Mouse (Mus musculus) megakaryocyte-erythroid progenitor cell, adult 5 weeks (primary cell): ENCODE data around the gene Zfp746. TPM values are rescaled to one million over a fixed set of nuclear protein-coding genes. Genes with fewer than 3 reads are reported as not detected.

Experiments
- polyA plus RNA-seq: library from polyadenylated mRNA; stranded (reverse); fragments of >175 nt; gene quantifications from 2 replicates; pipeline ENCODE4 v1.2.3, GENCODE M21; 2012

Zfp746 gene
- 38.1 and 39.1 TPM in 2 replicates for polyA plus RNA-seq

GRCm38 (mm10) chr6:48086471-48086878 lies at the start of gene Zfp746:
Zfp746 (minus strand) TSS chr6:48086593.

GRCm38 (mm10) chr6:48048426-48049272 lies 37.7 kb downstream of the Zfp746 start, which contains the start of gene Zfp777:
Zfp777 (minus strand) TSS chr6:48048911.

Other genes starting within 250 kb of the Zfp746 start
- gene Zfp282, start 209.4 kb downstream of the Zfp746 start, polyA plus RNA-seq = 21.3 and 22.2 TPM in 2 replicates
- gene Zfp212, start 166.1 kb downstream of the Zfp746 start, polyA plus RNA-seq = 23.8 and 32.4 TPM in 2 replicates
- gene Zfp956, start 133.2 kb downstream of the Zfp746 start, polyA plus RNA-seq = 13.3 and 18.9 TPM in 2 replicates
- 55.2 and 61.1 TPM in 2 replicates for gene Zfp777, start 37.7 kb downstream of the Zfp746 start, polyA plus RNA-seq